Mouse (Mus musculus): ENCODE data around the gene Frem1.

GRCm38 (mm10) chr4:82886148-82886547, 166.0 kb downstream of the Frem1 start:
- no peak for TF ChIP-seq CTCF (IDR thresholded peaks at IDR 0.05; ENCODE audit: borderline replicate concordance, control insufficient read depth, extremely low read depth, insufficient read depth, low read length, poor library complexity)
- no peak for TF ChIP-seq POLR2A (IDR thresholded peaks at IDR 0.05; ENCODE audit: control insufficient read depth, extremely low read depth, insufficient read depth, low read length, poor library complexity)
